Mouse (Mus musculus) ES-E14 (cell line): ENCODE measurements around the gene Cers5. TPM values are rescaled to one million over a fixed set of nuclear protein-coding genes. Genes with fewer than 3 reads are reported as not detected.
A peak's percentile ranks its signal among the peaks of the same experiment; 100 is the strongest.

ENCODE experiments used
- DNase-seq: peaks from one replicate; pipeline ENCODE4 v3.0.0-alpha.2; 2013; ENCODE audit warnings: low read depth, low spot score
- H3K27ac ChIP-seq: 2 replicates; pipeline ENCODE4 v1.5.1; 2012; ENCODE audit warnings: low read depth, mild to moderate bottlenecking, low read length, moderate library complexity, mixed read lengths; ENCODE audit not compliant: poor library complexity, insufficient read depth, severe bottlenecking
- H3K36me3 ChIP-seq: 2 replicates; pipeline ENCODE4 v1.6.1; 2012; ENCODE audit warnings: mild to moderate bottlenecking, low read length, moderate library complexity, mixed read lengths; ENCODE audit not compliant: control insufficient read depth, poor library complexity, insufficient read depth, severe bottlenecking
- H3K4me1 ChIP-seq, 2 experiments: fragments of 150-350 bp in 1 of 2; sonication (generic) in 1 of 2; 2 replicates each; pipeline ENCODE4 v1.6.1; 2012; ENCODE audit warnings: low read length in 2 of 2, mild to moderate bottlenecking in 1 of 2, mixed read lengths in 1 of 2; ENCODE audit not compliant: control insufficient read depth in 2 of 2, insufficient read depth in 2 of 2, poor library complexity in 1 of 2
- H3K4me3 ChIP-seq, 2 experiments: fragments of 150-350 bp in 1 of 2; sonication (generic) in 1 of 2; 2 replicates each; pipeline ENCODE4 v1.5.1; 2012; ENCODE audit warnings: low read length in 2 of 2, low read depth in 1 of 2, mild to moderate bottlenecking in 1 of 2, mixed read lengths in 1 of 2; ENCODE audit not compliant: insufficient read depth in 1 of 2, poor library complexity in 1 of 2, severe bottlenecking in 1 of 2
- H3K9ac ChIP-seq: 2 replicates; pipeline ENCODE4 v1.6.1; 2012; ENCODE audit warnings: low read depth, mild to moderate bottlenecking, low read length, mixed read lengths; ENCODE audit not compliant: poor library complexity, insufficient read depth, severe bottlenecking
- H3K9me3 ChIP-seq: fragments of 150-350 bp; sonication (generic); 2 replicates; pipeline ENCODE4 v1.6.1; 2012; ENCODE audit warnings: low read depth, mild to moderate bottlenecking, low read length; ENCODE audit not compliant: control insufficient read depth, insufficient read depth
- CHD2 ChIP-seq: IDR thresholded peaks from 2 replicates; pipeline ENCODE4 v1.6.1; 2014; ENCODE audit warnings: mild to moderate bottlenecking, low read depth, low read length, inconsistent platforms
- HCFC1 ChIP-seq: IDR thresholded peaks from 2 replicates; pipeline ENCODE4 v1.6.1; 2012; ENCODE audit warnings: low read length, inconsistent platforms, borderline replicate concordance; ENCODE audit not compliant: insufficient read depth
- MAFK ChIP-seq: IDR thresholded peaks from 2 replicates; pipeline ENCODE4 v1.6.1; 2014; ENCODE audit warnings: mild to moderate bottlenecking, low read depth, low read length, inconsistent platforms; ENCODE audit not compliant: insufficient read depth
- ZC3H11A ChIP-seq: IDR thresholded peaks from 2 replicates; pipeline ENCODE4 v1.6.1; 2012; ENCODE audit warnings: low read depth, mild to moderate bottlenecking, inconsistent platforms, low read length, borderline replicate concordance
- ZNF384 ChIP-seq: IDR thresholded peaks from 2 replicates; pipeline ENCODE4 v1.6.1; 2012; ENCODE audit warnings: low read depth, low read length, inconsistent platforms
- in situ Hi-C, 2 experiments: fragments of 600-800 bp; cut with MboI; formaldehyde crosslinking; loops; one replicate each; pipeline ENCODE4 v1.15.1; 2025; ENCODE audit warnings: low sequenced_read_pairs in 2 of 2, inconsistent platforms in 1 of 2; ENCODE audit not compliant: unreplicated experiment in 2 of 2
- total RNA-seq: library from RNA; depleted of rRNA; stranded (reverse); fragments of 300-350 nt; gene quantifications from 2 replicates; pipeline ENCODE4 v1.2.3, GENCODE M21; 2012

Cers5 gene
- total RNA-seq, 1 experiment, result 126 TPM

- no peaks in the 10 kb centered on the region for H3K9me3 ChIP-seq
- DNase-seq, result no peak
- H3K36me3 ChIP-seq, result peaks cover 22% of the 10 kb centered on the region
- H3K4me3 ChIP-seq, result no peak overlapping the region
- peaks cover 0 to 29% of the 10 kb centered on the region in 2 experiments; a peak in 3 of 4 replicates for H3K4me1 ChIP-seq
- in situ Hi-C loops, result loop anchor here in 1 of 2 experiments (10.0 kb wide), 1 partner anchor 189 kb away; no protein-coding TSS in a partner anchor
- TF ChIP-seq CHD2, result no peak
- no peak for TF ChIP-seq MAFK
- TF ChIP-seq HCFC1, result no peak
- TF ChIP-seq ZNF384, result no peak
- no peak for TF ChIP-seq ZC3H11A
- H3K9ac ChIP-seq, result no peak overlapping the region
- no peak overlapping the region for H3K27ac ChIP-seq
These were observed 56.5 kb downstream of the Cers5 start for GRCm38 (mm10) chr15:99715982-99716746.

- Histone ChIP-seq H3K36me3 (peaks cover 30% of the 10 kb centered on the region), H3K4me1 (peaks cover 0 to 29% of the 10 kb centered on the region in 2 experiments; a peak in 3 of 4 replicates), H3K27ac (no peak overlapping the region), H3K9ac (no peak overlapping the region), H3K4me3 (no peak overlapping the region), H3K9me3 (no peaks in the 10 kb centered on the region)
- in situ Hi-C loops, result loop anchor here in 1 of 2 experiments (10.0 kb wide), 1 partner anchor 189 kb away; no protein-coding TSS in a partner anchor
- no peak for DNase-seq
- TF ChIP-seq CHD2 (no peak), MAFK (no peak), ZC3H11A (no peak), HCFC1 (no peak), ZNF384 (no peak)
These were observed 57.3 kb downstream of the Cers5 start for GRCm38 (mm10) chr15:99715361-99715865.

GRCm38 (mm10) chr15:99714858-99715257, 57.8 kb downstream of the Cers5 start:
- peak; percentile 20; the same call in 1 of the 2 replicates for TF ChIP-seq ZC3H11A
- no peak for TF ChIP-seq CHD2
- H3K4me1 ChIP-seq, result peaks cover 0 to 28% of the 10 kb centered on the region in 2 experiments; a peak in 3 of 4 replicates
- in situ Hi-C loops, result loop anchor here in 1 of 2 experiments (10.0 kb wide), 1 partner anchor 190 kb away; no protein-coding TSS in a partner anchor
- no peak overlapping the region for H3K9ac ChIP-seq
- H3K27ac ChIP-seq, result no peak overlapping the region
- peaks cover 33% of the 10 kb centered on the region for H3K36me3 ChIP-seq
- H3K9me3 ChIP-seq, result no peaks in the 10 kb centered on the region
- DNase-seq, result no peak
- no peak overlapping the region for H3K4me3 ChIP-seq

GRCm38 (mm10) chr15:99714206-99714605, 58.5 kb downstream of the Cers5 start:
- no peak overlapping the region for H3K9ac ChIP-seq
- H3K9me3 ChIP-seq, result no peaks in the 10 kb centered on the region
- in situ Hi-C loops, result loop anchor here in 1 of 2 experiments (10.0 kb wide), 1 partner anchor 191 kb away; no protein-coding TSS in a partner anchor
- H3K4me1 ChIP-seq, result peaks cover 0 to 27% of the 10 kb centered on the region in 2 experiments; a peak in 3 of 4 replicates
- no peak overlapping the region for H3K4me3 ChIP-seq
- no peak for DNase-seq
- H3K27ac ChIP-seq, result no peak overlapping the region
- TF ChIP-seq ZNF384 (no peak), HCFC1 (no peak), MAFK (no peak), ZC3H11A (no peak), CHD2 (no peak)
- H3K36me3 ChIP-seq, result peaks cover 37% of the 10 kb centered on the region
